Mouse (Mus musculus) heart, adult 8-10 months (tissue): ENCODE measurements around the gene Sftpd. TPM values are rescaled to one million over a fixed set of nuclear protein-coding genes. Genes with fewer than 3 reads are reported as not detected.

Experiments
- total RNA-seq, 4 experiments: library from RNA; stranded (reverse); gene quantifications; 2 replicates each; pipeline ENCODE4 v1.2.4; 2022

Gene Sftpd
- total RNA-seq, 4 experiments from 2014 or later, result not detected

Other genes starting within 250 kb of the Sftpd start
- 10 to 100 TPM in 2 of 4 experiments, 1 to 10 TPM in 2; 9.8 to 18.6 (median 10.8) TPM for gene Tspan14, start 218.3 kb downstream of the Sftpd start, total RNA-seq
- 10 to 100 TPM; 24.7 to 39.2 (median 28.2) TPM for gene Fam213a, start 171.4 kb downstream of the Sftpd start, total RNA-seq
- gene Dydc2, start 115.9 kb downstream of the Sftpd start, total RNA-seq, result not detected
- not detected for gene Dydc1, start 112.2 kb downstream of the Sftpd start, total RNA-seq
- under 1 TPM in 2 of 4 experiments, not detected in 2; 0.09 to 0.31 TPM for gene Mat1a, start 80.1 kb downstream of the Sftpd start, total RNA-seq
- under 1 TPM in 1 of 4 experiments, not detected in 3; 0.14 TPM for gene Sftpa1, start 53.4 kb downstream of the Sftpd start, total RNA-seq
- gene Mbl1, start 33.7 kb downstream of the Sftpd start, total RNA-seq, result not detected
- not detected for gene Gm2832, start 93.7 kb upstream of the Sftpd start, total RNA-seq
- gene Gm5798, start 163.5 kb upstream of the Sftpd start, total RNA-seq, result not detected
- gene Gm7945, start 201.2 kb upstream of the Sftpd start, total RNA-seq, result not detected
- gene Gm6482, start 223.1 kb upstream of the Sftpd start, total RNA-seq, result not detected